Mouse (Mus musculus) G1E (cell line): ENCODE data around the gene Txlna. TPM values are rescaled to one million over a fixed set of nuclear protein-coding genes. Genes with fewer than 3 reads are reported as not detected.

Source experiments
- ATAC-seq: 2 replicates; pipeline ENCODE4 v1.8.0; 2016; ENCODE audit warnings: mild to moderate bottlenecking; ENCODE audit not compliant: insufficient number of reproducible peaks, poor library complexity, low FRiP score, severe bottlenecking; ENCODE audit errors: extremely low read depth
- DNase-seq: peaks from one replicate; pipeline ENCODE4 v3.0.0; 2012; ENCODE audit warnings: low spot score
- H3K27me3 ChIP-seq: 2 replicates; pipeline ENCODE4 v1.6.1; 2012; ENCODE audit warnings: mild to moderate bottlenecking, low read length, inconsistent platforms; ENCODE audit not compliant: insufficient read depth
- H3K36me3 ChIP-seq: replicated peaks from 2 replicates; pipeline ENCODE3; 2012; ENCODE audit warnings: mild to moderate bottlenecking, inconsistent platforms
- H3K4me1 ChIP-seq: 2 replicates; pipeline ENCODE4 v1.6.1; 2012; ENCODE audit warnings: low read depth, low read length, inconsistent platforms, mixed read lengths; ENCODE audit not compliant: insufficient read depth
- H3K4me3 ChIP-seq: 2 replicates; pipeline ENCODE4 v1.5.1; 2012; ENCODE audit warnings: low read depth, mild to moderate bottlenecking, inconsistent platforms, low read length, moderate library complexity, mixed read lengths
- H3K9me3 ChIP-seq: replicated peaks from 2 replicates; pipeline ENCODE4 v1.6.1; 2012; ENCODE audit warnings: inconsistent platforms
- CTCF ChIP-seq: IDR thresholded peaks from 2 replicates; pipeline ENCODE4 v1.5.1; 2012; ENCODE audit warnings: low read depth, low read length, inconsistent platforms, mixed read lengths
- GATA1 ChIP-seq: IDR thresholded peaks from 2 replicates; pipeline ENCODE4 v1.6.1; 2012; ENCODE audit warnings: borderline replicate concordance, low read length, inconsistent platforms, mixed read lengths
- GATA2 ChIP-seq: IDR thresholded peaks from 2 replicates; pipeline ENCODE4 v1.6.1; 2012; ENCODE audit warnings: low read depth, low read length, inconsistent platforms, borderline replicate concordance
- POLR2AphosphoS5 ChIP-seq: IDR thresholded peaks from 2 replicates; pipeline ENCODE4 v1.6.1; 2012; ENCODE audit warnings: low read depth, low read length, inconsistent platforms; ENCODE audit not compliant: insufficient replicate concordance
- TAL1 ChIP-seq: conservative IDR thresholded peaks from 2 replicates; pipeline ENCODE4 v1.6.1; 2012; ENCODE audit warnings: low read depth, low read length, inconsistent platforms, mixed read lengths
- polyA plus RNA-seq: library from polyadenylated mRNA; stranded (reverse); fragments of >175 nt; gene quantifications from 2 replicates; pipeline ENCODE4 v1.2.3, GENCODE M21; 2012
- total RNA-seq, 2 experiments: library from RNA; stranded (forward) in 1 of 2; stranded (reverse) in 1 of 2; fragments of 200-1000 nt in 1 of 2; fragments of >200 nt in 1 of 2; fragmentation: Nextera tagmentation in 1 of 2; gene quantifications; 2 replicates each; pipeline ENCODE4 v1.2.3; 2014 to 2017

Txlna gene
- total and polyA plus RNA-seq, 3 experiments, result 39.7 to 79.6 (median 57.1) TPM

GRCm38 (mm10) chr4:129648656-129649055 lies 7.8 kb upstream of the Txlna start:
- TF ChIP-seq CTCF (no peak), GATA1 (no peak), TAL1 (no peak), GATA2 (no peak), POLR2AphosphoS5 (no peak)
- no peaks in the 10 kb centered on the region for H3K9me3 ChIP-seq
- ATAC-seq (no peak), DNase-seq (no peak)
- H3K27me3 ChIP-seq, result no peaks in the 10 kb centered on the region
- H3K4me3 ChIP-seq, result no peak overlapping the region
- H3K4me1 ChIP-seq, result 0 out of 2 replicates have a peak, but pooled peaks cover 3% of the 10 kb centered on the region
- H3K36me3 ChIP-seq, result peaks cover 94% of the 10 kb centered on the region

- peaks cover 74% of the 10 kb centered on the region for H3K36me3 ChIP-seq
- no peaks in the 10 kb centered on the region for H3K9me3 ChIP-seq
- H3K4me3 ChIP-seq, result no peak overlapping the region
- ATAC-seq (no peak), DNase-seq (no peak)
- H3K27me3 ChIP-seq, result no peaks in the 10 kb centered on the region
- H3K4me1 ChIP-seq, result peaks cover 20% of the 10 kb centered on the region
- no peak for TF ChIP-seq CTCF
- TF ChIP-seq GATA2, result no peak
- no peak for TF ChIP-seq GATA1
Observed at GRCm38 (mm10) chr4:129645204-129645603, 4.3 kb upstream of the Txlna start.

DNA sequence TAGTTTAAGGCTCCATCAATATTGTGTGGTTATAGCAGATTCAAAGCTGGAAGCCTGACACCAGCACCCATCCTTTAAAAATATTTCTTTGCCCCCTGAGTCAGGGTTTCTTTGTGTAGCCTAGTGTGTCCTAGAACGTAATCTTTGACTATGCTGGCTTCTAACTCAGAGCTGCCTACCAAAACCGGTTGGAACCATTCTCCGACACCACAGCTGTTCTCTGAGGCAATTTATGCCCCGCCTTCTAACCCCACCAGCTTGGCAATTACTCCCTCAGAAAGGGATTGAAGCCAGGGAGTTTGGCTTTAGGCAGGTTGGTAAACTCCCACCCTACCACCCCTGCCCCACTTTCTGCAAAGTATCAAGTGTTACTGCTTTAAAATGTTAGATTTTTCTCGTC lies 891 bp upstream of the Txlna start:
- Histone ChIP-seq H3K4me3 (peak overlapping the region; percentile 82; the same call in 1 of the 2 replicates), H3K36me3 (peaks cover 71% of the 10 kb centered on the region), H3K9me3 (no peaks in the 10 kb centered on the region), H3K4me1 (peaks cover 46% of the 10 kb centered on the region), H3K27me3 (no peaks in the 10 kb centered on the region)
- no peak for ATAC-seq
- no peak for DNase-seq
- TF ChIP-seq GATA2 (no peak), POLR2AphosphoS5 (no peak), GATA1 (no peak), TAL1 (no peak), CTCF (no peak)

DNA sequence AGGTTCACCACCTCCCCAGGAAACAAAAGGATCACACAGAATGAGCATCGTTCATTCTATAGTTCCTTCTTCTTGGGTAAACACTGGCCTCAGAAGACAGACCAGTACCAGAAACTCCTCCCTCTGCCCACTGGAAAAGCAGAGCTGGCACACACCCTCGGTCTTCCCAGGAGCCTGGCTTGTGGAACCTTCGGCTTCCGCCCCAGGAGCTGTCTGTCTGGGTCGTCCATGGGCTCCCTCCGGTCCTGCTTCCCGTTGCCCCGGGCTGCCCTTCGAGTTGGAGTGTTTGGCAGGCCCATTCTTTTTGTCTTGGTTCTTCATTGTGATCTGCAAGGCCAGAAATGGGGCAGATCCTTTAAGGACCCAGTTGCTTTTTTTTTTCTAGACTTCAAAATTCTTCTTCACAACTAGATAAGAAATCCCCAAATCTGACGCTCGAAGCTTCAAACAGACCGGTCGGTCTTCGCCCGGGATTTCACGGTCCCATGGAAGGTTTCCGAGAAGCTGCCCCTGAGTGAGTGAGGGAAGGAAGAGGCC lies 696 bp downstream of the Txlna start:
- Histone ChIP-seq H3K4me3 (peak overlapping the region; percentile 82), H3K36me3 (peaks cover 70% of the 10 kb centered on the region), H3K4me1 (peaks cover 57% of the 10 kb centered on the region), H3K9me3 (no peaks in the 10 kb centered on the region), H3K27me3 (no peaks in the 10 kb centered on the region)
- DNase-seq (peak; percentile 27), ATAC-seq (no peak)
- TF ChIP-seq TAL1 (no peak), GATA2 (no peak)

GRCm38 (mm10) chr4:129639221-129639620 lies 1.6 kb downstream of the Txlna start:
- ATAC-seq (no peak), DNase-seq (no peak)
- no peaks in the 10 kb centered on the region for H3K27me3 ChIP-seq
- H3K4me3 ChIP-seq, result peak overlapping the region; percentile 82; the same call in 1 of the 2 replicates
- TF ChIP-seq GATA1 (no peak), TAL1 (no peak), GATA2 (no peak), CTCF (no peak), POLR2AphosphoS5 (no peak)
- H3K4me1 ChIP-seq, result peaks cover 67% of the 10 kb centered on the region
- H3K9me3 ChIP-seq, result no peaks in the 10 kb centered on the region
- peaks cover 70% of the 10 kb centered on the region for H3K36me3 ChIP-seq

GRCm38 (mm10) chr4:129633852-129634251 lies 7.0 kb downstream of the Txlna start:
- ATAC-seq (peak; percentile 15; the same call in 1 of the 2 replicates), DNase-seq (peak; percentile 56)
- H3K4me1 ChIP-seq, result peaks cover 65% of the 10 kb centered on the region
- TF ChIP-seq TAL1 (no peak), GATA2 (no peak)
- H3K4me3 ChIP-seq, result peak overlapping the region; percentile 56; the same call in 1 of the 2 replicates
- H3K9me3 ChIP-seq, result no peaks in the 10 kb centered on the region
- H3K27me3 ChIP-seq, result no peaks in the 10 kb centered on the region
- H3K36me3 ChIP-seq, result peaks cover 94% of the 10 kb centered on the region

GRCm38 (mm10) chr4:129631867-129632266 lies 9.0 kb downstream of the Txlna start:
- H3K27me3 ChIP-seq, result no peaks in the 10 kb centered on the region; the same call in 1 of the 2 replicates
- H3K4me3 ChIP-seq, result no peak overlapping the region
- DNase-seq (no peak), ATAC-seq (0 out of 2 replicates have a peak, but pooled peaks have one; percentile 4)
- peaks cover 97% of the 10 kb centered on the region for H3K36me3 ChIP-seq
- TF ChIP-seq CTCF (no peak), TAL1 (no peak), GATA2 (no peak), GATA1 (no peak), POLR2AphosphoS5 (no peak)
- H3K9me3 ChIP-seq, result no peaks in the 10 kb centered on the region
- peaks cover 57% of the 10 kb centered on the region for H3K4me1 ChIP-seq
